Mouse (Mus musculus) neural tube, embryonic 11.5 days (tissue): ENCODE measurements around the gene Sh3rf1. TPM values are rescaled to one million over a fixed set of nuclear protein-coding genes. Genes with fewer than 3 reads are reported as not detected.
A peak's percentile ranks its signal among the peaks of the same experiment; 100 is the strongest.

ENCODE experiments used
- ATAC-seq: fragments of 200-750 bp; cut with Nextera tagmentation; 2 replicates; pipeline ENCODE4 v1.8.0; 2017; ENCODE audit warnings: moderate number of reproducible peaks, mild to moderate bottlenecking, moderate TSS enrichment, moderate library complexity; ENCODE audit not compliant: insufficient read depth, low FRiP score, low TSS enrichment
- DNase-seq: peaks from one replicate; pipeline ENCODE4 v3.0.0-alpha.2; 2015; ENCODE audit warnings: low spot score
- H3K27ac ChIP-seq: fragments of 300-500 bp; sonication (generic); 2 replicates; pipeline ENCODE4 v1.5.1; 2014; ENCODE audit warnings: low read depth, mild to moderate bottlenecking, low read length
- H3K27me3 ChIP-seq: fragments of 300-500 bp; sonication (generic); 2 replicates; pipeline ENCODE4 v1.6.1; 2014; ENCODE audit warnings: mild to moderate bottlenecking, low read length, mixed read lengths; ENCODE audit not compliant: control insufficient read depth, insufficient read depth
- H3K36me3 ChIP-seq: fragments of 300-500 bp; sonication (generic); 2 replicates; pipeline ENCODE4 v1.6.1; 2014; ENCODE audit warnings: mild to moderate bottlenecking, low read length, moderate library complexity, mixed read lengths; ENCODE audit not compliant: control insufficient read depth, insufficient read depth
- H3K4me1 ChIP-seq: fragments of 300-500 bp; sonication (generic); 2 replicates; pipeline ENCODE4 v1.6.1; 2014; ENCODE audit warnings: low read length, mixed read lengths; ENCODE audit not compliant: control insufficient read depth, insufficient read depth
- H3K4me2 ChIP-seq: fragments of 300-500 bp; sonication (generic); 2 replicates; pipeline ENCODE4 v1.6.1; 2014; ENCODE audit warnings: low read depth, mild to moderate bottlenecking, moderate library complexity
- H3K4me3 ChIP-seq: fragments of 300-500 bp; sonication (generic); 2 replicates; pipeline ENCODE4 v1.5.1; 2014; ENCODE audit warnings: low read depth, low read length
- H3K9ac ChIP-seq: fragments of 300-500 bp; sonication (generic); 2 replicates; pipeline ENCODE4 v1.6.1; 2014; ENCODE audit warnings: mild to moderate bottlenecking, low read length
- H3K9me3 ChIP-seq: fragments of 300-500 bp; sonication (generic); 2 replicates; pipeline ENCODE4 v1.6.1; 2016; ENCODE audit warnings: low read length; ENCODE audit not compliant: control insufficient read depth
- WGBS: fragments of 180-500 bp; shearing (Covaris S2); extraction: QIAGEN DNeasy Blood & Tissue Kit; methylation state at CpG from one replicate; pipeline ENCODE4 v1.1.7; 2014; 5-methylcytosine and 5-hydroxymethylcytosine counted together
- polyA plus RNA-seq: library from polyadenylated mRNA; unstranded; fragments of >200 nt; fragmentation: Nextera tagmentation; extraction: Ambion mirVana; gene quantifications from 2 replicates; pipeline ENCODE4 v1.2.1, GENCODE M21; 2014

Gene Sh3rf1
- 22.1 and 22.9 TPM in 2 replicates for polyA plus RNA-seq

- Histone ChIP-seq H3K9me3 (no peaks in the 10 kb centered on the region), H3K27me3 (no peaks in the 10 kb centered on the region), H3K4me2 (peak within 1 kb of the TSS; percentile 78), H3K4me3 (peak within 1 kb of the TSS; percentile 70), H3K9ac (peak within 1 kb of the TSS; percentile 89), H3K36me3 (no peaks in the 10 kb centered on the region), H3K27ac (peak within 1 kb of the TSS; percentile 83), H3K4me1 (peaks cover 17% of the 10 kb centered on the region)
- ATAC-seq (peak; percentile 87), DNase-seq (peak; percentile 87)
- 0% methylated on average over 47 of the region's 84 CpGs for WGBS
Measured at GRCm38 (mm10) chr8:61223729-61224379, at the start of gene Sh3rf1. Gene Sh3rf1, plus strand, starts transcription at chr8:61223872.

- Histone ChIP-seq H3K4me1 (no peaks in the 10 kb centered on the region), H3K27me3 (no peaks in the 10 kb centered on the region), H3K36me3 (no peaks in the 10 kb centered on the region), H3K4me3 (no peak overlapping the region), H3K9me3 (no peaks in the 10 kb centered on the region), H3K4me2 (no peak overlapping the region), H3K27ac (no peak overlapping the region), H3K9ac (no peak overlapping the region)
- ATAC-seq (no peak), DNase-seq (no peak)
- 73% methylated on average over 7 of the region's 7 CpGs for WGBS
Measured at GRCm38 (mm10) chr8:61173921-61174492, 49.7 kb upstream of the Sh3rf1 start.

- Histone ChIP-seq H3K9me3 (no peaks in the 10 kb centered on the region), H3K36me3 (no peaks in the 10 kb centered on the region), H3K27me3 (no peaks in the 10 kb centered on the region), H3K9ac (no peak overlapping the region), H3K4me2 (no peak overlapping the region), H3K4me3 (no peak overlapping the region), H3K4me1 (no peaks in the 10 kb centered on the region), H3K27ac (no peak overlapping the region)
- DNase-seq (no peak), ATAC-seq (no peak)
- 91% methylated on average over 2 of the region's 2 CpGs for WGBS
Measured at GRCm38 (mm10) chr8:61175876-61176275, 47.8 kb upstream of the Sh3rf1 start.

- H3K4me3 ChIP-seq: no peak overlapping the region
- ATAC-seq (no peak), DNase-seq (no peak)
- no peaks in the 10 kb centered on the region for H3K27me3 ChIP-seq
- no peaks in the 10 kb centered on the region for H3K9me3 ChIP-seq
- no peak overlapping the region for H3K9ac ChIP-seq
- no peaks in the 10 kb centered on the region for H3K4me1 ChIP-seq
- H3K4me2 ChIP-seq: no peak overlapping the region
- H3K36me3 ChIP-seq: no peaks in the 10 kb centered on the region
- no peak overlapping the region for H3K27ac ChIP-seq
- WGBS: 84% methylated on average over 12 of the region's 12 CpGs
Measured at GRCm38 (mm10) chr8:61177680-61178593, 45.7 kb upstream of the Sh3rf1 start.

- Histone ChIP-seq H3K4me2 (no peak overlapping the region), H3K4me3 (no peak overlapping the region), H3K4me1 (no peaks in the 10 kb centered on the region), H3K9me3 (no peaks in the 10 kb centered on the region), H3K9ac (no peak overlapping the region), H3K27ac (no peak overlapping the region), H3K36me3 (no peaks in the 10 kb centered on the region), H3K27me3 (no peaks in the 10 kb centered on the region)
- ATAC-seq: no peak
- WGBS: 73% methylated on average over 11 of the region's 11 CpGs
- no peak for DNase-seq
Measured at GRCm38 (mm10) chr8:61178594-61179140, 45.0 kb upstream of the Sh3rf1 start.

GRCm38 (mm10) chr8:61181592-61181991 is 42.1 kb upstream of the Sh3rf1 start:
- ATAC-seq (no peak), DNase-seq (no peak)
- H3K27ac ChIP-seq: no peak overlapping the region
- H3K4me3 ChIP-seq: no peak overlapping the region
- no peaks in the 10 kb centered on the region for H3K36me3 ChIP-seq
- 0 out of 2 replicates have a peak, but pooled peaks cover 2% of the 10 kb centered on the region for H3K4me1 ChIP-seq
- H3K27me3 ChIP-seq: no peaks in the 10 kb centered on the region
- no peak overlapping the region for H3K9ac ChIP-seq
- H3K9me3 ChIP-seq: no peaks in the 10 kb centered on the region
- H3K4me2 ChIP-seq: no peak overlapping the region
- 80% methylated on average over 2 of the region's 2 CpGs for WGBS

- Histone ChIP-seq H3K9me3 (no peaks in the 10 kb centered on the region), H3K36me3 (no peaks in the 10 kb centered on the region), H3K27me3 (no peaks in the 10 kb centered on the region), H3K4me2 (no peak overlapping the region), H3K4me3 (no peak overlapping the region), H3K4me1 (0 out of 2 replicates have a peak, but pooled peaks cover 2% of the 10 kb centered on the region), H3K27ac (no peak overlapping the region), H3K9ac (no peak overlapping the region)
- 96% methylated on average over 4 of the region's 4 CpGs for WGBS
- DNase-seq (no peak), ATAC-seq (no peak)
Measured at GRCm38 (mm10) chr8:61182020-61182419, 41.7 kb upstream of the Sh3rf1 start.

GRCm38 (mm10) chr8:61185274-61186198 is 38.1 kb upstream of the Sh3rf1 start:
- ATAC-seq (no peak), DNase-seq (no peak)
- no peak overlapping the region for H3K4me3 ChIP-seq
- H3K4me1 ChIP-seq: 0 out of 2 replicates have a peak, but pooled peaks cover 2% of the 10 kb centered on the region
- H3K36me3 ChIP-seq: no peaks in the 10 kb centered on the region
- no peaks in the 10 kb centered on the region for H3K9me3 ChIP-seq
- no peak overlapping the region for H3K27ac ChIP-seq
- H3K9ac ChIP-seq: no peak overlapping the region
- 84% methylated on average over 5 of the region's 5 CpGs for WGBS
- no peaks in the 10 kb centered on the region for H3K27me3 ChIP-seq
- no peak overlapping the region for H3K4me2 ChIP-seq
